Mouse (Mus musculus) forebrain, embryonic 16.5 days (tissue): ENCODE measurements around the gene Rab34. TPM values are rescaled to one million over a fixed set of nuclear protein-coding genes. Genes with fewer than 3 reads are reported as not detected.

Experiments
- ATAC-seq: fragments of 200-750 bp; cut with Nextera tagmentation; 2 replicates; pipeline ENCODE4 v1.8.0; 2017; ENCODE audit warnings: mild to moderate bottlenecking, moderate library complexity
- H3K27ac ChIP-seq: fragments of 300-500 bp; sonication (generic); 2 replicates; pipeline ENCODE4 v1.5.1; 2014; ENCODE audit warnings: low read length, control low read depth
- H3K27me3 ChIP-seq: fragments of 300-500 bp; sonication (generic); replicated peaks from 2 replicates; pipeline ENCODE4 v1.6.1; 2014; ENCODE audit warnings: low read length; ENCODE audit not compliant: control insufficient read depth, insufficient read depth
- H3K36me3 ChIP-seq: fragments of 300-500 bp; sonication (generic); 2 replicates; pipeline ENCODE4 v1.6.1; 2014; ENCODE audit not compliant: control insufficient read depth, insufficient read depth
- H3K4me1 ChIP-seq: fragments of 300-500 bp; sonication (generic); replicated peaks from 2 replicates; pipeline ENCODE4 v1.6.1; 2014; ENCODE audit warnings: low read length; ENCODE audit not compliant: control insufficient read depth, insufficient read depth
- H3K4me2 ChIP-seq: fragments of 300-500 bp; sonication (generic); 2 replicates; pipeline ENCODE4 v1.6.1; 2014; ENCODE audit warnings: mild to moderate bottlenecking, low read length, control low read depth
- H3K4me3 ChIP-seq: fragments of 300-500 bp; sonication (generic); replicated peaks from 2 replicates; pipeline ENCODE4 v1.5.1; 2014; ENCODE audit warnings: mild to moderate bottlenecking, low read length, control low read depth
- H3K9ac ChIP-seq: fragments of 300-500 bp; sonication (generic); replicated peaks from 2 replicates; pipeline ENCODE4 v1.6.1; 2014; ENCODE audit warnings: low read depth, low read length, control low read depth
- H3K9me3 ChIP-seq: fragments of 300-500 bp; sonication (generic); 2 replicates; pipeline ENCODE4 v1.6.1; 2016; ENCODE audit warnings: low read length; ENCODE audit not compliant: control insufficient read depth
- WGBS: fragments of 180-500 bp; shearing (Covaris S2); extraction: QIAGEN DNeasy Blood & Tissue Kit; methylation state at CpG from one replicate; pipeline ENCODE4 v1.1.7; 2014; 5-methylcytosine and 5-hydroxymethylcytosine counted together
- polyA plus RNA-seq: library from polyadenylated mRNA; unstranded; fragments of >200 nt; fragmentation: Nextera tagmentation; extraction: Ambion mirVana; gene quantifications from 2 replicates; pipeline ENCODE4 v1.2.1, GENCODE M21; 2015

The Rab34 gene
- polyA plus RNA-seq, 1 experiment from 2014 or later, result 56.9 TPM

DNA sequence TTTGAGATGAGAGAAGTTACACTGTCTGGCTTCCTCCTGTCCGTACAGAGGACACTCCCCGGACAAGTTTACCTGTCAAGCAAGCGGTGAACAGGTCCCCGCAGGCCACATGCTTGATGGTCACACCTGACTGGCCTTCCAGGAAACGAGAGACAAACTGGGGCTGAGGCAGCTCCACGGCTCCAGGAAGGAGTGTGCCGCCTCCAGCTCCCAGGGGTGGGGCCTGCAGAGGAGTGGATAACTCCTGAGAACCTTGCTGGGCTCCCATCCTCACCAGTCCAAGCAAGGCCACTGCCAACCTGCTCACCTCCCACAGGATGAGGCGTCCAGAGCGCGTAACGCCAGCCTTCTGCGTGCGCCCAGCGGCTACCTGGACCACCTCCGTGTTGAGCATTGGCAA lies 17.9 kb upstream of the Rab34 start:
- H3K27me3 ChIP-seq, result no peaks in the 10 kb centered on the region
- H3K4me1 ChIP-seq, result peaks cover 8% of the 10 kb centered on the region
- no peak overlapping the region for H3K27ac ChIP-seq
- no peak overlapping the region for H3K9ac ChIP-seq
- no peaks in the 10 kb centered on the region for H3K36me3 ChIP-seq
- no peak overlapping the region for H3K4me2 ChIP-seq
- no peaks in the 10 kb centered on the region for H3K9me3 ChIP-seq
- 94% methylated on average over 15 of the region's 15 CpGs for WGBS
- ATAC-seq, result no peak
- H3K4me3 ChIP-seq, result no peak overlapping the region

GRCm38 (mm10) chr11:78171328-78171727 lies 16.9 kb upstream of the Rab34 start:
- Histone ChIP-seq H3K9me3 (no peaks in the 10 kb centered on the region), H3K9ac (no peak overlapping the region), H3K4me1 (0 out of 2 replicates have a peak, but pooled peaks cover 2% of the 10 kb centered on the region), H3K4me2 (no peak overlapping the region), H3K36me3 (no peaks in the 10 kb centered on the region), H3K27ac (no peak overlapping the region), H3K4me3 (no peak overlapping the region), H3K27me3 (no peaks in the 10 kb centered on the region)
- WGBS, result 65% methylated on average over 4 of the region's 4 CpGs
- no peak for ATAC-seq

DNA sequence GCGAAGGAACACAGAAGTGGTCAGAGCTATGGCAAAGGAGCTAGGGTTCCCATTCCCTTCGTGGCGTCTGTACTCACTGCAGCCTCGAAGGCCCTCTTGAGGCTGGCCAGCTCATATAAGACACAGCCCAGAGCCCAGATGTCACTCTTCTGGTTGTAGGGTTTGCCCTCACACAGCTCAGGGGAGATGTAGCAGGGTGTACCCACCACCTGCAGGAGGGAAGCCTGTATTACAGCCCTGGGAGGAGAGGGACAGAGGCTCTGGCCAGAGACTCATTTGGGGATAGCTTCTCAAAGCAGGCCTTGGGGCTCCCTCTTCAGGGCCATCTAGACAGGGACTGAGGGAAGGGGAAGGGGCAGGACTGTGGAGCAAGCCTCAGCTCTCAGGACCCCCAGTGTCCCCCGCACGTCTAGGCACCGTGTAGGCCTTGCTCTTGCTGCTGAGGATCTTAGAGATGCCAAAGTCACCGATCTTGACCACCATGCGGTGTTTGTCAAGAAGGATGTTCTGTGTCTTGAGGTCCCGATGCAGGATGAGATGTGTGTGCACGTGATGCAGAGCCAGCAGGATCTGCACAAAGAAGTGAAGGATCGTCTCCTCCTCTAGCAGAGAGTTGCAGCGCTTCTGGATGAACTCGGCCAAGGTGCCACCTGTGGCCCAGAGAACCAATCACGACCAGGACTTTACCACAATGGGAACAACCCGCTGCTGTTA lies 16.0 kb upstream of the Rab34 start:
- ATAC-seq, result no peak
- Histone ChIP-seq H3K9ac (no peak overlapping the region), H3K27me3 (no peaks in the 10 kb centered on the region), H3K9me3 (no peaks in the 10 kb centered on the region), H3K4me2 (no peak overlapping the region), H3K4me3 (no peak overlapping the region), H3K4me1 (peaks cover 8% of the 10 kb centered on the region), H3K27ac (no peak overlapping the region), H3K36me3 (no peaks in the 10 kb centered on the region)
- WGBS, result 77% methylated on average over 16 of the region's 16 CpGs

- H3K4me1 ChIP-seq, result peaks cover 15% of the 10 kb centered on the region
- H3K9ac ChIP-seq, result no peak overlapping the region
- H3K36me3 ChIP-seq, result no peaks in the 10 kb centered on the region
- no peaks in the 10 kb centered on the region for H3K9me3 ChIP-seq
- H3K4me3 ChIP-seq, result no peak overlapping the region
- H3K4me2 ChIP-seq, result no peak overlapping the region
- H3K27ac ChIP-seq, result no peak overlapping the region
- H3K27me3 ChIP-seq, result no peaks in the 10 kb centered on the region
- 87% methylated on average over 19 of the region's 19 CpGs for WGBS
- no peak for ATAC-seq
Measured at GRCm38 (mm10) chr11:78172748-78173383, 15.4 kb upstream of the Rab34 start.

DNA sequence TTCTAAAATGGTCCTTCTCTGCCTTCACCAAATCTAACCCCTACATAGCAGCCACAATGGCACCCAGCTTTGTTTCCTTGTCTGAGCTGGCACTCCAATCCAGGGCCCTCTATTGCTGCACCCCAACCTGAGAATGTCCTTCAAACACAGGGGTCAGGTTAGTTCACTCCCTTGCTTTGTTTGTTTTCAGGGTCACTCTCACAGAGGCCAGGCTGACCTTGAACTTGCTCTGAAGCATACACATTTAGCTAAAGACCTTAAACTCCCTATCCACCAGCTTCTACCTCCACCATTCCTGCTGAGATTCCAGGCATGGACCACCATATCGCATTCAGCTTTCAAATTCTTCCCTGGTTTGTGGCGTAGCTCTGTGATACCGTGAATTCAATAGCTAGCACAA lies 13.7 kb upstream of the Rab34 start:
- Histone ChIP-seq H3K27ac (no peak overlapping the region), H3K9ac (no peak overlapping the region), H3K4me1 (peaks cover 32% of the 10 kb centered on the region), H3K36me3 (peaks cover under 1% of the 10 kb centered on the region; the same call in 1 of the 2 replicates), H3K27me3 (no peaks in the 10 kb centered on the region), H3K4me2 (no peak overlapping the region), H3K4me3 (no peak overlapping the region), H3K9me3 (no peaks in the 10 kb centered on the region)
- ATAC-seq, result no peak
- 88% methylated on average over 3 of the region's 3 CpGs for WGBS

DNA sequence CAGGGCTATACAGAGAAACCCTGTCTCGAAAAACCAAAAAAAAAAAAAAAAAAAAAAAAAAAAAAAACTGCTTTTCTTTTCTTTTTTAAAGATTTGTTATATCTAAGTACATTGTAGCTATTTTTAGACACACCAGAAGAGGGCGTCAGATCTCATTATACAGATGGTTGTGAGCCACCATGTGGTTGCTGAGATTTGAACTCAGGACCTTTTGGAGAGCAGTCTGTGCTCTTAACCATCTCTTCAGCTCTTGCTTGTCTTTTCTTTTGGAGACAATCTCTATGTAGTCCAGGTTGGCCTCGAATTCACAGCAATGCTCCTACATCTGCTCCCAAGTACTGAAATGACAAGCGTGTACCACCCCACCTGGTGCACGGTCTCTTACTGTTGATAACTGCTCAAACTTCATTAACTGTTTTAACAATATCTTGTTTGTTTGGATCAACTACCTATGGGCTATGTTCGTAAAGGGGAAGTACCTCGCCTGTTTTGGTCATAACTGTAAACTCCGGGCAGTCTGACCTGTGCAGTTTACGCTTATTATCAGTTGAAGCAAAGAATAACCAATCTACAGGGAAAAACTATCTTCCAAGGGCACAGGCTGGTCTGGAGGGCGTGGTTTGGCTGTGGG lies 12.3 kb upstream of the Rab34 start:
- Histone ChIP-seq H3K36me3 (peaks cover 14% of the 10 kb centered on the region), H3K27ac (no peak overlapping the region), H3K9me3 (no peaks in the 10 kb centered on the region), H3K4me2 (peak overlapping the region; percentile 68), H3K27me3 (no peaks in the 10 kb centered on the region), H3K9ac (peak overlapping the region; percentile 54; the same call in 1 of the 2 replicates), H3K4me1 (peaks cover 42% of the 10 kb centered on the region), H3K4me3 (peak overlapping the region; percentile 66)
- 3% methylated on average over 9 of the region's 10 CpGs for WGBS
- ATAC-seq, result no peak

- 1% methylated on average over 32 of the region's 32 CpGs for WGBS
- ATAC-seq, result peak; percentile 58
- H3K27ac ChIP-seq, result peak within 1 kb of the TSS; percentile 55; the same call in 1 of the 2 replicates
Measured at GRCm38 (mm10) chr11:78176402-78176862, 11.8 kb upstream of the Rab34 start, which contains the start of the genes Nek8 and Tlcd1. Nek8 (minus strand) TSS chr11:78176675. Tlcd1 (plus strand) TSS chr11:78176711.

GRCm38 (mm10) chr11:78176905-78177331 lies 11.3 kb upstream of the Rab34 start:
- Histone ChIP-seq H3K4me2 (peak overlapping the region; percentile 68), H3K27ac (no peak overlapping the region), H3K9me3 (no peaks in the 10 kb centered on the region), H3K4me3 (peak overlapping the region; percentile 66), H3K4me1 (peaks cover 45% of the 10 kb centered on the region), H3K9ac (peak overlapping the region; percentile 54), H3K27me3 (no peaks in the 10 kb centered on the region), H3K36me3 (peaks cover 19% of the 10 kb centered on the region)
- 0 out of 2 replicates have a peak, but pooled peaks have one; percentile 3 for ATAC-seq
- under 1% methylated on average over 23 of the region's 23 CpGs for whole genome bisulfite sequencing

More at GRCm38 (mm10) chr11:78176402-78176862, 11.8 kb upstream of the Rab34 start, which contains the start of the genes Nek8 and Tlcd1:
- no peaks in the 10 kb centered on the region for H3K9me3 ChIP-seq
- peak within 1 kb of the TSS; percentile 68 for H3K4me2 ChIP-seq
- peaks cover 42% of the 10 kb centered on the region for H3K4me1 ChIP-seq
- peak within 1 kb of the TSS; percentile 54 for H3K9ac ChIP-seq
- peak within 1 kb of the TSS; percentile 66 for H3K4me3 ChIP-seq
- peaks cover 19% of the 10 kb centered on the region for H3K36me3 ChIP-seq
- H3K27me3 ChIP-seq, result no peaks in the 10 kb centered on the region

- H3K4me3 ChIP-seq, result peak overlapping the region; percentile 66
- H3K27me3 ChIP-seq, result no peaks in the 10 kb centered on the region
- peak overlapping the region; percentile 68 for H3K4me2 ChIP-seq
- H3K9ac ChIP-seq, result no peak overlapping the region
- H3K4me1 ChIP-seq, result peaks cover 50% of the 10 kb centered on the region
- peaks cover 19% of the 10 kb centered on the region for H3K36me3 ChIP-seq
- H3K9me3 ChIP-seq, result no peaks in the 10 kb centered on the region
- ATAC-seq, result no peak
- no peak overlapping the region for H3K27ac ChIP-seq
- 3% methylated on average over 10 of the region's 10 CpGs for WGBS
Measured at GRCm38 (mm10) chr11:78177437-78177836, 10.8 kb upstream of the Rab34 start.
